Mouse (Mus musculus) cerebellum, adult 9-10 months (tissue): ENCODE results near the gene S100a2.
A peak's percentile ranks its signal among the peaks of the same experiment; 100 is the strongest.

Experiments
- DNase-seq: peaks from one replicate; pipeline ENCODE4 v3.0.0; 2022

The S100a2 gene

DNA sequence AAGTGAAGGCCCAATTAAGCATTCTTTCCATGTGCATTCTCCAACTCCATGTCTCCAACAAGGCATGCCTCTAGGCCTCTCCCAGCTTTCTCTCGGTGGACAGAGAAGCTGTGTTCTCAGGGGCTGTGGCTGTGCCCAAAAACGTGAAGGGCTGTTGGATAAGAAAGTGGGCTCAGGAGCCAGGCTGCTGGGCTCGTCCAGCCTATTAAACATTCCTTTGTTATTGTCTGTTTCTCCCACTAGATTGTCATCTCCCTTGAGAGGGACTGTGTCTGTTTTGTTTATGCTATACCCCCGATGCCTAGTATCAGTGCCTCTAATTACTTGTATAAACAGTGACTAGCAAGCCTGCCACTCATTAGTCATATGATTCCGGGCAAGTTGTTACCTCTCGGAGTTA, 7.7 kb downstream of the S100a2 start:
- no peak for DNase-seq

DNA sequence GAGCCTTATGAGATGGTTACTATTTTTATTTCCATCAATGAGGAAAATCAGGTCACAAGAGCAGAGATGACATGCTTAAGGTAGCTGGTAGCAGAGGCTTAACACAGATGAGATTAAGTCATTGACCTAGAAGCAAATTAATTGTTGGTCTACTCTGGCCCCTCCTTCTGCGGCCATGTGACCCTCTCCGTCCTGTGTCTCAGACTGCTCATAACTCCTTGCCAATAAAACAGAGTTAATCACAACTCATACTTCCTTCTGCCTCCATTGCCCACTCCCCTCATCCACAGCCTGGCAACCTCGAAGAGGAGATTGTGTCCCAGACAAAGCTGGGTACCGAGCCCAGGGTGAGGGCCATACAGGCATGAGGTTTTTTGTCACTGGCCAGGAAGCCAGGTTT, 8.2 kb downstream of the S100a2 start:
- no peak for DNase-seq

DNA sequence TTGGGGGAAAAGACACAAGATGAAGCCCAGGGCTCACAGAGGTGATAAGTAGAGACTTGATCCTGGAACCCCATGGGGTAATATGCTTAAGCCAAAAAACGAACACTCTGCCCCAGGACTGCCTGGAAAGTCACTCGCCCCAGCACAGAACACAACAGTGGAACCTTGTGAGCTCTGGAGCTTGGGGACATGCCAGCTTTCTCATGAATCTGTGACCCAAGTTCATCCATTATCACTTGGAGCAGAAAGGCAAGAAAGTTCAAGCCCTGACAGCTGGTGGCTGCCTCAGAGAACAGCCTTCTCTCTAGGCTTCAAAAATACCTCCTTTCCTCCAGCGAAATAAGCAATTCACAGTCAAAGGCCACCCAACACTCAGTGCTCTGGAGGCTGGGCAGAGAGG, 9.4 kb downstream of the S100a2 start:
- no peak for DNase-seq

DNA sequence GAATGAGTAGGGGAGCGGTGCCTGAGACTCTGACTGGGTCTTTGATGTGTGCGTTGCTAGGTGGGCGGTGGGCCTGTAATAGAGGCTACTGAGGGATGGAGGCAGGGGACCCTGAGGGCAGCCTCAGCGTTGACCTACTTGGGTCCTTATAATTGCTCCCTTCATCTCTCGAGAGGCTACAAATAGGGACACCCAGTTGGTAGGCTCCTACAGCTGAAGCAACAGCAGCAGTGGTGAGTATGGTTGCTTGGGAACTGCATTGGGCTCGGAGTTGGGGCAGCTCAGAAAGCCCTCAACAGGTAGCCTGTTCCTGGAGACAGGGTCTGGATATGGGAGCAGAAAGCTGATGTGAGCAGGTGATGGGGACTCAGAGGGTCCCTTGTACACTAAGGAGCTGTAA, 10.0 kb downstream of the S100a2 start:
- no peak for DNase-seq

DNA sequence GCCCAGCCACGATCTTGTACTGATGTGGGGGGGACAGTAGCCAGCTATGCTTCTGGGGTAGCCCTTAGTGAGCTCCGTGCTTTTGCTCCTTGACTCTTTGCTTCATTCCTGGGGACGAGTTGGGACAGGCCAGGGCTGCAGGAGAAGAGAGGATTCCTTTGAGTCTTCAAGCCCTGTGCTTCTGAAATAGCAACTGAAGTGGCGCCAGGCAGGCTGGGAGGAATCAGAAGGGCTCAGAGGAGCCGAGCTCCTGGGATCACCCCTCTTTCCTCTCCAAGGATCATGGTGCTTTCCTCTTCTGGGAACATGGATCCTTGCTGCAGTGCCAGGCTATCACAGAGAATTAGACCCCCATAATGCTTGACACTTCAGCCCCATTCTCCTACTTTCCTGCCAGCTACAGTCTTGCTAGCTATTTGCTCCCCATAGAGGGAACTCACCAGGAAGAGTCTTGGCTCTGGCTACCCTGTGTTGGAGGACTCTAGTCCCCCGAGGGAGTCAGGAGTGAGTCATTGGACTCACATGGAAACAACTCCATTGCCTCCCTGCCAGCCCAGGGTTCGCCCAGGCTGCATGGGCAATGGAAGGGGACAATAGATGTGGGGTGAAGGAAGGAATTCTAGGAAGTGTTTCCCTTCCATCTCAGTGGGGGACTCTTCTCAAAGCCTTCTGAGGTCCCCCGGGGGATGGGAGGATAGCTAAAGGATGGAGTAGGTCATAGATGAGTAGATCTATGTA, 10.6 kb downstream of the S100a2 start:
- DNase-seq: no peak

DNA sequence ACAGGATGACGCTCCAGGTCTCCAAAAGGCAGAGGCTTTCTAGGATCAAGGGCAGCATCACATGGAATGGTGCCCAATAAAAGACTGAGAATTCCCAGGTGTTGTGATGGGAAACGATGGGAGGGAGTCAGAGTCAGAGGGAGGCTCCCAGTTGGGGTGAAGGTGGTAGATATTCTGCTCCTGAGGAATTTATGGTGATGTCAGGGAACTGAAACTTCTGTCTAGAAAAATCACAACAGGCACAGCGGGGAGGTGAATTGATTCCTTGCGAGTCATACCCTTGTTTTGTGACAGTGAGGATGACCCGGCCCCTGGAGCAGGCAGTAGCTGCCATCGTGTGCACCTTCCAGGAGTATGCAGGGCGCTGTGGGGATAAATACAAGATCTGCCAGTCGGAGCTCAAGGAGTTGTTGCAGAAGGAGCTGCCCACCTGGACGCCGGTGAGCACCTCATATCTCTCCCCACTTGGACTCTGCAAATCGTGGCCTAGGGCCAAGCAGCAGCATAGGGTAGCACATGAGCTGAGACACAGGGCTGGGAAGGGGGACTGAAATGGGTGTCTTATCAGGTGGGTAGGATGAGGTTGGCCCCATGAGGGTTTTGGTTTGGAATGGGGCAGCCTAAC, 11.6 kb downstream of the S100a2 start, which contains the start of gene Gm42674:
Gene Gm42674, plus strand, starts transcription at position 419 of the 625 bp plus-strand sequence.
- no peak for DNase-seq

DNA sequence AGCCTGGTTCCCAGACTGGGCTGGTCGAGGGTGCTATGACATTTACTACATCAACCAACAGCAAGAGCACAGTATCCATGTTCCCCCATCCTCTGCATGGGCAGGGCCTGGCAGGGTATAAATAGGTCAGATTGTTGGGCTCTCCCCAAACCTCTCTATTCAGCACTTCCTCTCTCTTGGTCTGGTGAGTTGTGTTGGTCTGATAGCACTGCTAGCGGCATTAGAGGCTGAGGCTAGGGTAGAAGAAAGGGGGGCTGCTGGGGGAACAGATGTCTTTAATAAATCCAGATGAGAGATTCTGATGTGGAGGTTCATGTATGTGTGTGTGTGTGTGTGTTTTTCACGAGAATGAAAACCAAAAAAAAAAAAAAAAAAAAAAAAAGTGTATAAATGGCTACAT, 13.6 kb downstream of the S100a2 start, which contains the start of gene S100a4:
Gene S100a4, plus strand, starts transcription at position 149 of the 400 bp plus-strand sequence.
- DNase-seq: no peak

DNA sequence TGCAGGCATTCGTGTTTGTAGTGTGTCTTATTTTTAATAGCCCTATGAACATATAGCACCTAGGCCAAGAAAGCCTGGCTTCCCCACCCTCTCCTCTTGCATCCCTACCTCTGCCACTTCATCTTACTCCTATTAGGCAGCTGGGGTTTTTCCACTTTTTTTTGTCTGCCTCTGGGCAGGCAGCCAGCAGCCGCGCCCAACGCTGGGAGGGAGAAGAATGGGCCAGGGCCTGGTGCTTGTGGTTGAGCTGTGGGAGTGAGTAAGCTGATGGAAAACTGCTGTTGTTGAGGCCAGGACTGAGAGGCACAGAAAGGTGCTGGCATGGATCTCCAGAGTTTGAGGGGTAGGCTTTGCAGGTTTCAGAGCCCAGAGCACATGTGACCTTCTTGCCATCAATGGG, 14.4 kb downstream of the S100a2 start:
- DNase-seq: no peak

DNA sequence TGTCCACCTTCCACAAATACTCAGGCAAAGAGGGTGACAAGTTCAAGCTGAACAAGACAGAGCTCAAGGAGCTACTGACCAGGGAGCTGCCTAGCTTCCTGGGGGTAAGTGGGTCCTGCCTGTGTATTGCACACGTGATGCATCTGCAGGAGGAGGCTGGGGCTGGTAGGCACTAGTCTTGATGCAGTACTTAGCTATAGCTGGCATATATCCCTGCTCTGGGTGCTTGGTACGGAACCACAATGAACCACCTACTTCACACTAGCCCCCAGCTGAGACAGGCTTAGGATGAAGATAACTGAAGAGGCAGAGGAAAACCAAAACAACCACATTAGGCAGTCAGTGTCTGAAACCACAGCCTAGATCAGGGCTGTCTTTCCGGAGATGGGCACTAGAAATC, 15.0 kb downstream of the S100a2 start:
- DNase-seq: no peak

DNA sequence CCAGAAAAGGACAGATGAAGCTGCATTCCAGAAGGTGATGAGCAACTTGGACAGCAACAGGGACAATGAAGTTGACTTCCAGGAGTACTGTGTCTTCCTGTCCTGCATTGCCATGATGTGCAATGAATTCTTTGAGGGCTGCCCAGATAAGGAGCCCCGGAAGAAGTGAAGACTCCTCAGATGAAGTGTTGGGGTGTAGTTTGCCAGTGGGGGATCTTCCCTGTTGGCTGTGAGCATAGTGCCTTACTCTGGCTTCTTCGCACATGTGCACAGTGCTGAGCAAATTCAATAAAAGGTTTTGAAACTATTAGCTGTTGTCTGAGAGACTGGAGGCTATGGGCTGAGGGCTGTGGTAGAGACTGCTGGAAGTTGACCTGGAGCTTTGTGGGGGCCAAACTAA, 15.7 kb downstream of the S100a2 start:
- no peak for DNase-seq

DNA sequence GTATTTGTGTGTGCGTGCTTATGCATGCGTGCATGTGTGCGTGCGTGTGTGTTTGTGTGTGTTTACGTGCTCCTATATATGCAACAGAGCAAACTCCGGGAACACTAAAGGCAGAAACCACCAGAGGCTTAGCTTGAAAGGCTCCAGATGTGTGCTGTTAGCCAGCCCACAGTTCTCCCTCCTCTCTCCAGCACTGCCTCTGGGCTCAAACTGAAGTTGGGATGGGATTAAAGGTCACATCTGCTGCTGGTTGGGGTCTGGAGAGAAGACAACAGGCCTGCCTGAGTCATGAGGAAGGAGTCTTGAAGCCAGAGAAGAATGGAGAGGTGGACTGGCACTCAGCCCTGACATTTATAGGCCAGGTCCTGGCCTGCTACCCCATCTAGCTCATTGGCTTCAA, 16.1 kb downstream of the S100a2 start:
- DNase-seq: no peak

DNA sequence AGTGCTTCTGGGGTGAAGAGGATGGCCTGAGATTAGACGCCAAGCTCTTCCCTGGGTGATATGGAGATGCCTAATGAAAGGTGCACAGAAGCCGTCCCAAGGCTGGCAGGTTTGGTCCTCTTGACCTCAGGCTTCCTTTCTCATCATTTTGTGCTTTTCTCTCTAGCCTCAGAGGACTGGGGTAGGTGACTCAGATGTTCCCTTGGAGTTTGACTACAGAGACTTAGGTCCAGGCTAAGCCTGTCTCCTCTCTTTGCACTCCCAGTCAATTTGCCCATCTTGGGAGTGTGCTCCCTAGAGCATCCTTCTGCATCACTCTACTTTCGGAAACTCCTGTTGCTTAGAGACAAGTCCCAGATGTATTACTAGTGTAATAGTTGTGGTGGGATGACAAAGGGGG, 17.3 kb downstream of the S100a2 start:
- no peak for DNase-seq

DNA sequence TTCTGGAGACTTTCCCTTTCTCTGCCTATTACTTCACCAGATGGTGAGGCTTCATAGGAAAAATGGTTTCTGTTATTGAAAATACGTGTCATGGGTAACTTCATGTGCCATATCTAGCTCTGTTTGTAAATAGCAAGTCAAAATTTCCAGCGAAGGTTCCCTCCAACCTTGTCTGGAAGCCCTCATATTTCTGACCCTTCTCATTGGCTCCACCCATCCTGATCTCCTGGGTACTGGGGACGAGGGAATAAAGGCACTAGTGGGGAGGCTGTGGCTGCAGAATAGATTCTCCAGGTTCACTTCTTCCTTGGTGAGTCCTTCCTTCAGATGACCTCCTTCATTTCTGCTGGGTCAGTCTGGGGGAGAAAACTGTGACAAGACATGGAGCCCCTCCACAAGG, 18.2 kb downstream of the S100a2 start, which contains the start of gene S100a5:
Gene S100a5, plus strand, starts transcription at position 301 of the 400 bp plus-strand sequence.
- DNase-seq: no peak

DNA sequence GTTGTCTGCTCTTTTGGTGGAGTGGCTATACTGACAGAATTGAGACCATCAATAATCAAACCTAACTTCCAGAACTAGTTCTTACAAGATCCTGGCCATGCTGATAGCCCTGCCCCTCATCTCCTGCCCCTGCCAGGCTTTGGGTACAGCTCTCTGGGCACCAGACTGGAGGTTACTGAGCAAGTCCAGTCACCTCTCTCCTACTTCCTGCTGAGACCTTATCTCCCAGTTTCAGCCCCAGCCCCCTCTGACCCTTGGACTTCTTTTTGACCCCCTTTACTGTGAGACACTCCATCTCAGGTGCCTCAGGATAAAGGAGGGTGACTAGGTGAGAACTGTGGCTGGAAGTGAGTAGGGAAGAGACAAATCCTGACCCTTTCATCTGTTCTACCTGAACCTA, 19.1 kb downstream of the S100a2 start:
- no peak for DNase-seq

DNA sequence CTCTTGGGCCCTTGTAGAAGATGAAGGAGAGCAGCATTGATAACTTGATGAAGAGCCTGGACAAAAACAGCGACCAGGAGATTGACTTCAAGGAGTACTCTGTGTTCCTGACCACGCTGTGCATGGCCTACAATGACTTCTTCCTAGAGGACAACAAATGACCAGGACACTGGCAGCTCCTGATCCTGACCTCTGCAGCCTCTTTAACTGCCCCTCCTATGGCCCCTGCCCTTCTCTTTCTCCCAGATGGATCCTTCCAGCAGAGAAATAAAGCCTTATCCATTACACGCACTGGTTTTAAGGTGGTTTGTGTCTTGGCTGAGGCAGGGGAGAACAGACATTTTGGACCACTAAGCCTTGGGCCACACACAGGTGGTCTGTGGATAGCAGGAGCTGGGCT, 21.4 kb downstream of the S100a2 start:
- DNase-seq: no peak

DNA sequence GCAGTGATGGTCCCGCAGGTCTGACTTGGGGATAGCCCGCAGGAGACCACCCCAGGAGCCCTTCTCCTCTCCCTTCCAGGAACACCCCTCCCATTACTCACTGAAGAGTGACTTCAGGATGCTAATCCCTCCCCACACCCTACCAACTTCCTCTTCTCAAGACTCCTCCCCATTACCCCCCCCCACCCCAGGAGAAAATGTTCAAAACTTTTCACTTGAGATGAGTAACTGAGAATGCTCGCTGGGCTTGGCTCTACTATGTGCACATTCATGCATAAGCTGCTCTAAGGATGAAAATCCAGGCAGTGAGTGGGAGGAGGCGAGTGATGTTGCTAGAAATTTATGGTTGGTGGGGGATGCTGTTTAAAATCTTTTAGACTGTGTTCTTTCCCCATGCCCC, 22.0 kb downstream of the S100a2 start:
- DNase-seq: no peak

DNA sequence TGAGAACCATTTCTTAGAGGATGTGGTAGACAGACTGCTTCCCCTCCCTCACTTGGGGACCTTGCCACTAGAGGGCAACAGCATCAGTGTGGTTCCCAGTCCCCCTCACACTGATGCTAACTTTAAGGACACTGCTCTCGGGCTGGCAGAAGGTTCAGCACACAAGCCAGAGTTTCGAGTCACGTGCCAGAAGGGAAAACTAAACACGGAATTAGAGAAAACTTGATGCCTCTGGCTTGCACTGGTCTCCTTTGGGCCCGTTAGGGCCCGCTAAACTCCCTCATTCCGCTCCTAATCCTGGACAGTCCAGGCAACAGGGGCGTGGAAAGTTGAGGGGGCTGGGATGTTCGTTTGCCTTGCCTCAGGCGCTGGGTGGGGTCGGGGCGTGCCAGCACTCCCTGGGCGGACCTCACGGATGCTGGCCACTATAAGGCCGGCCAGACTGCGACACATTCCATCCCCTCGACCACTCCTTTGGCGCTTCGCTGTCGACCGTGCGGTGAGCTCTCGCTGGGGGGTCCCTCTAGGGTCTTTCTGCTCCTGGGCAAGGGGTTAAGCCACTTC, 22.8 kb downstream of the S100a2 start, which contains the start of gene S100a6:
Gene S100a6, plus strand, starts transcription at position 155 of the 564 bp plus-strand sequence.
- peak; percentile 6 for DNase-seq

DNA sequence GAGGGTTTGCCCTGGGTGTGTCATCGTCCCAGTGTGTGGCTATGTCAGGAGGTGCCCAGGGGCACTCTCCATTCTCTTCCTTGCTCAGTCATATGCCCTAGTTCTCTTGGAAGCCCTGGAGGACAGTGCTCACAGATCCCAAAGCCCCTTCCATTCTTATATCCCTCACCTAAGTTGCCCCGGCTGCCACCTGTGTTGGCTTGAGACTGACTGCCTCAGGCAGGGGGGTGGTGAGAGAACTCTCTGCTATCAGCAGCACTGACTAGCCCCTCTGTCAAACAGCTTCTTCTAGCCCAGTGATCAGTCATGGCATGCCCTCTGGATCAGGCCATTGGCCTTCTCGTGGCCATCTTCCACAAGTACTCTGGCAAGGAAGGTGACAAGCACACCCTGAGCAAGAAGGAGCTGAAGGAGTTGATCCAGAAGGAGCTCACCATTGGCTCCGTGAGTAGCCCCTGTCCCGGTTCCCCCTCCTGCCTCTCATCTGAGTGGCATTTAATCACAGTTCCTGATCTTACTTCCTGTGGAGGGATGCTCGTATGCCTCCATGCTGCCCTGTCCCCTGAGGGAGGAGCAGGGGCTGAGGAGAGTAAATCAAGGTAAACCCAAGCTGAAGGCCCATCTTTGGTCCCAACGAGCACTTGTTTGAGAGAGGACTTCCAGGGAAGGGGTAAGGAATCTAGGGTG, 23.6 kb downstream of the S100a2 start:
- no peak for DNase-seq

DNA sequence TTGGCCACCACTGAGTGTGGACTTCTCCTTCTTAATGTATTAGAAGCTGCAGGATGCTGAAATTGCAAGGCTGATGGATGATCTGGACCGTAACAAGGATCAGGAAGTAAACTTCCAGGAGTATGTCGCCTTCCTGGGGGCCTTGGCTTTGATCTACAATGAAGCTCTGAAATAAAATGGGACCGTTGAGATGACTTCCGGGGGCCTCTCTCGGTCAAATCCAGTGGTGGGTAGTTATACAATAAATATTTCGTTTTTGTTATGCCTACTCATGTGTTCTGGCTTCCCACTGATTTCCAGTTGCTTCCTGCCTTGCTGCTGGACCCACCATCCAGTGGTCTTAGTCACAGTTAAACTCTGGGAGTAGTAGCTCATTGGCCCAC, 24.1 kb downstream of the S100a2 start:
- DNase-seq: no peak

DNA sequence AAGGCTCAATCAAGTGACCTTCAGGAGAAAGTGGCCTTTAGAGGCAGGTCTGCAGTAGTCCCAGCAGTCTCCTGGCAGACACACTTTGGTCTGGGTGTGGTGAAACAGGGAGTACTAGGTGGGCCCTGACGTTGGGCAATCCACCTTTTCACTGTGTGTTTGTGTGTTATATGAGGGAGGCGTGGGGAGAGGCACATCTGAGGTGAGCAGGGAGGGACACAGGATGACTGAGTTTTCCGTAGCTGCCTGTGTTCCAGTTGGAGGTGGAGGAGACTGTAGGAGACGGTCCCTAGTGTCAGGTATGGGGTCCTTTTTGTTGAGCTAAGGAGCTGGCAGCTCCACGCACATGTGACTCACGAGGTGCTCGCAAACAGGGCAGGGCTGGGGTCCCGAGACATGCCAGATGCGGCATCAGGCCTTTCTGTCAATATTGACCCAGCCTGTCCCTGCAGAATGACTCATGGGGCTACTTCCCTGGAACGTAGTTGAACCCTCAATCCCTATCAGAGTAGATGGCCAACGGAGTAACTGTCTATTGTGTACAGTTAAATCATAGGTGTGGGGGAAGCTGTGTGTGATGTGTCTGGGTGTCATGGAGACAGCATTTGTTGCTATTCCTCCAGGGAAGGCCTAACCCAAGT, 24.7 kb downstream of the S100a2 start:
- no peak for DNase-seq

DNA sequence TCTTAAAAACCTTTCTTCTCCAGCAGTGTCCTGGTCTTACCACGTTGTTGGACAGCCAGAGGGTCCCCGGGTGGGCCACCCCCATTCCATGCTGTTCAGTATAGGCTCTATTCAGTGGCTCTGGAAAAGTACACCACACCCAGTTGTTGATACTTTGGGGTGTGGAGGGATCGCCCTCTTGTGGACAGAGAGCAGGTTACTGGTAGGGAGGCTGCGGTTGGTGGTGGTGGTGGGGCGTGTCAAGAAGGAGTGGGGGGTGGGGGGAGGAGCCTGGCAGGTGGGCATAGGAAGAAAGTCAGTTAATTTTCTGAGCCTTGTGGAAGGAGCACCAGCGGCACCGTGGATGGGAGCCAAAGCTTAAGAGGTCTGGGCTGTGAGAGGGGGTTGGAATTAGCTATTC, 25.4 kb downstream of the S100a2 start:
- peak; percentile 43 for DNase-seq

DNA sequence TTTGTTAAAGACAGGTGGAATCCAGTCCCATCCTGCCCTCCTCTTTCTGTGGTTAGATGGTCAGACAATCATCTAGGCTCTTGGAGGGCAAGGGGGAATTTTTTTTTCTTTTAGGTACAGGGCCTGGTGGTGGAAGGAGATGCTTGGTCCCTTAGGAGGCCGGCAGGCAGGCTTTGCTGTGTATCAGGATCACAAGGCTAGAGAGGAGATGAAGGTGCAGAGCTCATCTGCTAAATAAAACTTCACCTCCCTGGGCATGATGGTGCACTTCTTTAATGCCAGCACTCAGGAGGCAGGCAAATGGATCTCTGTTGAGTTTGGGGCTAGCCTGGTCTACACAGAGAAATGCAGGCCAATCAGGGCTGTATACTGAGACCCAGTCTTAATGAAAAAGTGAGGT, 25.9 kb downstream of the S100a2 start:
- no peak for DNase-seq

DNA sequence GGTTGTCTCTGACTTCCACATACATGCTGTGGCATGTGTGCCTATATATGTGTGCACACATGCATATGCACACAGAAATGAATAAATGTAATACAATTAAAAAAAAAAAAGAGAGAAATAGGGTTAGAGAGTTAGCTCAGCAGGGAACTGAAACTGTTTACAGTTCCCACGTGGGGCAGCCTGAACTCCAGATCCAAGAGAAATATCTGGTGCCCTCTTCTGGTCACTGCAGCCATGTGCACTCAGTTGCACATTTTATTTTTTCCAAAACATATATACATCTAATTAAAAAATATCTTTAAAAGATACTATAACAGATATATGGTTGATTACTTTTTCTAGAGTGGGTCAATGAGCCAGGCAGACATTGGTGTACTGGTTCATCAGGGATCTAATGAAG, 27.5 kb downstream of the S100a2 start:
- DNase-seq: no peak
